Mouse (Mus musculus) natural killer cell, adult 2 months (primary cell): ENCODE measurements at regions not wholly inside any gene's neighbourhood (a gene's known extent, or its start where the extent isn't known, plus 50 kb on each side); places are given as distances from the start of the nearest gene placed in this dataset.
A peak's percentile ranks its signal among the peaks of the same experiment; 100 is the strongest.
"Not testable (repeated sequence)": the region's sequence is repeated elsewhere in the genome, so short reads cannot be mapped to it uniquely, and the experiment has no call there.

Experiments
- DNase-seq, 2 experiments: peaks; one replicate each; pipeline ENCODE4 v3.0.0; 2022; ENCODE audit warnings: low spot score in 2 of 2

- peak in 1 of 2 experiments; percentile 4 for DNase-seq
Observed at GRCm38 (mm10) chr2:147307488-147308386, 54.0 kb upstream of the Pax1 start.

GRCm38 (mm10) chr2:147306728-147307127 is 55.0 kb upstream of the Pax1 start:
- no peak for DNase-seq

- DNase-seq = no peak
Observed at GRCm38 (mm10) chr2:147305262-147305661, 56.5 kb upstream of the Pax1 start.

- DNase-seq = no peak
Observed at GRCm38 (mm10) chr2:147300503-147300902, 61.2 kb upstream of the Pax1 start.

DNA sequence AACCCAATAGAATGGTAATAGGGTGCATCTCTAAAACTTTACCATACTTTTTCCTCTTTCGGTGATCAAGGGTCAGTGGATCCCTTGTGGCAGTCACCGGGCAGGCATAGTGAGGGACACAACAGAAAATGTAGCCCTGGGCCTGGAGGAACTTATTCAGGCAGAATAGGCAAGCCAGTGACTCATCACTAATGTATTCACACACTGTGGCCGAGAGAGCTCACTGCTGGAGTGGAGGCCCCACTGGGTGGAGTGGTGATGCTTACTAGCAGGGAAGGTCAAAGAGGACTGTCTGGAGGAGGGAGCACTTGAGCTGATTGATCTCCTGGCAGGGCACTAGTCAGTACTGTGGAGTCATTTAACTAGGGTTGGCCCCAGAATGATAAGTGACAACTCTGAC is 62.4 kb upstream of the Pax1 start:
- DNase-seq = no peak

- no peak for DNase-seq
Observed at GRCm38 (mm10) chr2:147298499-147298896, 63.2 kb upstream of the Pax1 start.

- DNase-seq = no peak
Observed at GRCm38 (mm10) chr2:147297876-147298498, 63.7 kb upstream of the Pax1 start.

DNA sequence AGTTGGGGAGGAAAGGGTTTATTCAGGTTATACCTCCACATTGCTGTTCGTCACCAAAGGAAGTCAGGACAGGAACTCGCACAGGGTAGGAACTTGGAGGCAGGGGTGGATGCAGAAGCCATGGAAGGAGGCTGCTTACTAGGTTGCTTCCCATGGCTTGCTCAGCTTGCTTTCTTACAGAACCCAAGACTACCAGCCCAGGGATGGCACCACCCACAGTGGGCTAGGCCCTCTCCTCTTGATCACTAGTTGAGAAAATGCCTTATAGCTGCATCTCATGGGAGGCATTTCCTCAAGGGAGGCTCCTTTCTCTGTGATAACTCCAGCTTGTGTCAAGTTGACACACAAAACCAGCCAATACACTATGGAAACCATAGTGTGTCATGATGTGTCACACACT is 66.8 kb upstream of the Pax1 start:
- not testable (repeated sequence) for DNase-seq

DNA sequence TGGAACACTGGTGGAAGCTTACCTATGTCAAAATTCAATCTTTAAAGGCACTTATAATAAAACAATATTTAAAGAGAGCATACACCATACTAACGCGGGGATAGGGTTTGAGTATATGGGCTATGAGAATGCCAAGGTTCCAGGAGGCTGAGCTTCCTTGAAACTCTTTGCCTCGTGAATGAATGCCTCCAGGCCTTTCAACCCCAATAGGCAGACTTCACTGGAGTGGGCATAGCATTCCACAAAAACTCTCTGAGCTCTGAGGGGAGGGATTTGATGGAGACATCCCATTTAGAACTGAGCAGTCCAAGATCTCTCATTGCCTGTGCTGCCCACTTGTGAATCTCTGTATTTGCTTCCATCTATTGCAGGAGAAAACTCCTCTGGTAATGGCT is 68.4 kb upstream of the Pax1 start:
- DNase-seq = no peak

GRCm38 (mm10) chr2:147292387-147293293 is 69.1 kb upstream of the Pax1 start:
- DNase-seq = no peak

DNA sequence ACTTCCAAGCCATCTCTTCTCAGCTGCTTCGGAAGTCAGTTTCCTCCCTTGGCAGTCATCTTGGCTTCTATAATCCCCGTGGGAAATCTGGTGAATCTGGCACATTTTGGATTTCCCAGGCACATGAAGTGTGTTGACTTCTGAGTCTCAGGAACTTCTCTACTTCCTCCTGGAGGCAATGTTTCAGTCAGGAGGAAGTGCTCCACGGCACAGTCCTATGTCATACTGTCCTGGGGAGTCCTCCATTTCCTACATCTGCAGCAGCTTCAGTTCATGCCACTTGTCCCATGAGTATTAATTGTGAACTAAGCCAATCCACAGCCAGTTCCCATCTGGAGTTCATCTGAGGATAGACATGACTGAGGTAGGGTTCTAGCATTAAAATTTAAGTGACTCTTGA is 78.3 kb upstream of the Pax1 start:
- DNase-seq = no peak

GRCm38 (mm10) chr2:147277636-147278035 is 83.6 kb upstream of the Nkx2-2 start:
- DNase-seq = no peak

- no peak for DNase-seq
Observed at GRCm38 (mm10) chr2:147269171-147269570, 75.1 kb upstream of the Nkx2-2 start.

DNA sequence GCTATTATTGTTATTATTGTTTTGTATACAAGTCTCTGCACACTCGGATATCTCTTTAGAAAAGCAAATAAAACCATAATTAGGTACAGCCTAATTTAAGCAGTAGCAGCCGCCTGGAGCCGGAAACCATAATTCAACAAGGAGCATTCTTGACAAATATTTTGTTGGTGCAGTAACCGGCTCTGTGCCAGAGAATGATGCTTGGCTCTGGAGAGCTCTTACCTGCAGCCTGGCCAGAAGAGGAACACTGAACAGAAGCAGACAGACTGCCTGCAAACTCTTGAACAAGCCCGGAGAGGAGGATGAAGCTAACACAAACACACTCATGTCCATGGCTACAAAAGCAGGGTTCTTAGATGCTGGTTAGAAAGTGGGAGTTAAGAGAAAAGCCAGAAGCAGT is 73.9 kb upstream of the Nkx2-2 start:
- no peak for DNase-seq

DNA sequence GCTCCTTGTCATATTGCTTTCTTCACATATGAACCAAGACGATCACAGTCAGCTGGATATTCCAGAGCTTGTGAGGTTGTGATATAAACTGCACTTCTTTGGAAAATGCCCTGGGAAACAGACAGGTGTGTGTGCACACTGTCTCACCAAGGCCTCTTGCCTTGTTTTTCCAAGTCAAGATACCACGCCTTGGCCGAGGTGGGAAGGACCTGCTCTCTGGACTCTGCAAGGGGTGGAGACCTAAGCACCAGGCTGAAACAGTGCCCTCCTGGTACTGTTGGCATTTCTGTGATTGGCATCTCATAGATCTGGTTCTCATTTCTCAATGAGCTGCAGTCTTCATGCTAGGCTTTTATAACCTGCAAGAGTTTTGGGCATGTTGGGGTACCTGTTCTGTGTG is 73.2 kb upstream of the Nkx2-2 start:
- no peak for DNase-seq

GRCm38 (mm10) chr2:147256696-147257095 is 62.7 kb upstream of the Nkx2-2 start:
- peak in 1 of 2 experiments; percentile 21 for DNase-seq

DNA sequence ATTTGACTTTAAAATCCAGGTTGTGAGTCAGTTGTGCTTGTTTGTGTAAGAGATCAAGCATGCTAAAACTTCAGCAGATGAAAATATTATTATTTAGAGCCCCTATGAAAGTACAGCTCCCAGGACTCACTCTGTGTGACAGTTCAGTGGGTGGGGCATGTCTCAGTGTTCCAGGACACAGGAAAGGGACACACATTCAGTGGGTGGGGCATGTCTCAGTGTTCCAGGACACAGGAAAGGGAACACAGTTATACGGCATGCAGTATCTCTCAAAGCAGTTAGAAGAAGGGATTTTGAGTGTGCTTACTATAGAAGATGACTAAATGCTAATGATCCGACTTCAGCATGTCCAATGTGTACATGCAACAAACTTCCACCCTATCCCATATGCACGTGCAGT is 60.9 kb upstream of the Nkx2-2 start:
- DNase-seq = no peak

DNA sequence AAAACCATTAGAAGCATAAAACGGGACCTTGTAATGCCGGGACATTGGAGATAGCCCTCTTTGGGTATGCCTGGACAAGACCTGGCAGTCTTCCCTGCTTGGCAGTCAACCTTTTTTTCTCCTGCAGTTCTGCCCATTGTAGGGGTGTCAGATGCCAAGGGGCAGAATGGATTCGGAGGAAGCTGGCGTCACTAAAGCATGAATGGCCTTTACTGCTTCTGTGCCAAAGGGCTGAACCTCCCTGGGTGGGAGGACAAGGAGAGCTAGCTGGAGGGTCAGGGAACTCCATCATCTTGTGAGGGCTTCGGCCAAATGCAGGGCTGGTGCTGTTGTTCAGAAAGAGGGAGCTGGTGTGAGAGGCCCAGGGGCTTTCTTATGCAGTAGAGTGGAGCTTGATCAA is 60.1 kb upstream of the Nkx2-2 start:
- no peak for DNase-seq

- DNase-seq = no peak
Observed at GRCm38 (mm10) chr2:147247981-147248514, 54.0 kb upstream of the Nkx2-2 start.

DNA sequence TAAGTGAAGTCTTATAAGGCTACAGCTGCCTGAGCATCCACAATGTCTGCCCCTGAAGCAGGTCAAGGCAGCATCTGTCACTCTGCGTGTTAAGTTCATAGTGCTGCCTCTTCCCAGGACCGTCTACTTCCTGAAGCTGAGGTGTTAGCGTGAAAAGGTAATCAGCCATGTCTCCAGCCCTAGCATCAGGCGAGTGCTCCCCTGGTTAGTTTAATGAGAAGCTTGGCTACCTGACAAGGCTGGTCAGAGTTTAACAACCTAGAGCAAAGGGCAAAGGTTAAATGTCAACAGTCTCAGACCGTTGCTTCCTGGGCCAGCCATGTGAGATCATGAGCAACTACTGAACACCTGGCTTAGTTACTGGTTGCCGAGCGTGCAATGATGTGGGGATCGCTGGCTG is 53.2 kb upstream of the Nkx2-2 start:
- no peak for DNase-seq

- no peak for DNase-seq
Observed at GRCm38 (mm10) chr2:147244406-147244805, 50.4 kb upstream of the Nkx2-2 start.
